Mouse (Mus musculus) lung, embryonic 16.5 days (tissue): ENCODE measurements at regions not wholly inside any gene's neighbourhood (a gene's known extent, or its start where the extent isn't known, plus 50 kb on each side); places are given as distances from the start of the nearest gene placed in this dataset.
A peak's percentile ranks its signal among the peaks of the same experiment; 100 is the strongest.

Source experiments
- ATAC-seq: fragments of 200-750 bp; cut with Nextera tagmentation; 2 replicates; pipeline ENCODE4 v1.8.0; 2017; ENCODE audit warnings: low read depth, mild to moderate bottlenecking, moderate library complexity
- H3K27ac ChIP-seq: fragments of 300-500 bp; sonication (generic); 2 replicates; pipeline ENCODE4 v1.5.1; 2014; ENCODE audit warnings: mild to moderate bottlenecking, control low read depth, low read length
- H3K27me3 ChIP-seq: fragments of 300-500 bp; sonication (generic); 2 replicates; pipeline ENCODE4 v1.6.1; 2014; ENCODE audit warnings: low read depth, low read length, mixed read lengths; ENCODE audit not compliant: control insufficient read depth, insufficient read depth
- H3K36me3 ChIP-seq: fragments of 300-500 bp; sonication (generic); 2 replicates; pipeline ENCODE4 v1.6.1; 2014; ENCODE audit warnings: low read length; ENCODE audit not compliant: control insufficient read depth, insufficient read depth
- H3K4me1 ChIP-seq: fragments of 300-500 bp; sonication (generic); replicated peaks from 2 replicates; pipeline ENCODE4 v1.6.1; 2014; ENCODE audit warnings: low read length, mixed read lengths; ENCODE audit not compliant: control insufficient read depth, insufficient read depth
- H3K4me2 ChIP-seq: fragments of 300-500 bp; sonication (generic); 2 replicates; pipeline ENCODE4 v1.6.1; 2014; ENCODE audit warnings: low read depth, low read length, control low read depth
- H3K4me3 ChIP-seq: fragments of 300-500 bp; sonication (generic); 2 replicates; pipeline ENCODE4 v1.5.1; 2014; ENCODE audit warnings: mild to moderate bottlenecking, low read length, control low read depth
- H3K9ac ChIP-seq: fragments of 300-500 bp; sonication (generic); 2 replicates; pipeline ENCODE4 v1.6.1; 2014; ENCODE audit warnings: low read length, control low read depth
- H3K9me3 ChIP-seq: fragments of 300-500 bp; sonication (generic); 2 replicates; pipeline ENCODE4 v1.6.1; 2016; ENCODE audit warnings: low read length; ENCODE audit not compliant: control insufficient read depth
- WGBS: fragments of 180-500 bp; shearing (Covaris S2); extraction: QIAGEN DNeasy Blood & Tissue Kit; methylation state at CpG from one replicate; pipeline ENCODE4 v1.1.7; 2014; 5-methylcytosine and 5-hydroxymethylcytosine counted together

- Histone ChIP-seq H3K4me3 (no peak overlapping the region), H3K36me3 (no peaks in the 10 kb centered on the region), H3K4me1 (no peaks in the 10 kb centered on the region), H3K9ac (peak overlapping the region; percentile 33; the same call in 1 of the 2 replicates), H3K4me2 (peak overlapping the region; percentile 45), H3K9me3 (no peaks in the 10 kb centered on the region), H3K27me3 (no peaks in the 10 kb centered on the region), H3K27ac (no peak overlapping the region)
- no peak for ATAC-seq
- WGBS, result 63% methylated on average over 10 of the region's 10 CpGs
Measured at GRCm38 (mm10) chr12:51058104-51058503, 289.8 kb upstream of the G2e3 start.

GRCm38 (mm10) chr12:51047116-51047515, 300.7 kb upstream of the G2e3 start:
- Histone ChIP-seq H3K4me3 (no peak overlapping the region), H3K27ac (no peak overlapping the region), H3K4me1 (no peaks in the 10 kb centered on the region), H3K27me3 (no peaks in the 10 kb centered on the region), H3K9me3 (no peaks in the 10 kb centered on the region), H3K9ac (no peak overlapping the region), H3K4me2 (no peak overlapping the region), H3K36me3 (no peaks in the 10 kb centered on the region)
- WGBS, result 60% methylated on average over 7 of the region's 7 CpGs
- ATAC-seq, result no peak

GRCm38 (mm10) chr12:51045437-51045836, 302.4 kb upstream of the G2e3 start:
- WGBS, result 26% methylated on average over 9 of the region's 9 CpGs
- Histone ChIP-seq H3K4me1 (no peaks in the 10 kb centered on the region), H3K9ac (no peak overlapping the region), H3K4me2 (no peak overlapping the region), H3K4me3 (no peak overlapping the region), H3K36me3 (no peaks in the 10 kb centered on the region), H3K9me3 (no peaks in the 10 kb centered on the region), H3K27ac (no peak overlapping the region), H3K27me3 (no peaks in the 10 kb centered on the region)
- ATAC-seq, result no peak

DNA sequence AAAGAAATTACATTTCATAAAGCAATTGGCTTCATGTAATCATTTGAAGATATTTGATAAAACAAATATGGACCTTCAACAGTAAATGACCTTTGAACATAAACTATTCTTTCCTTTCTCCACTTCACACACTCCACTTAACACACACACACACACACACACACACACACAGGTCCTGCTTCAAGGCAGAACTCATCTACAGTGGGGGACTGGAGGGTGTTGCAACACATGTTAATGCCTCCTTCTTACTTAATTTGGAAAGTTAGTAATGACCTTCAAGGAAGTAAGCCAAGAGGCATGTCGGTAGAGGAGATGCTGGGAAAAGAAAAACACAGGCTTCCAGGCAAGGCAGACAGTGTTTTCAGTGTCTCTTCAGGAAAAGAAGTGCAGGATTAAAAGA, 302.8 kb upstream of the G2e3 start:
- no peaks in the 10 kb centered on the region for H3K4me1 ChIP-seq
- ATAC-seq, result no peak; the same call in 1 of the 2 replicates
- WGBS, result 0% methylated on average over 1 of the region's 1 CpGs
- H3K9ac ChIP-seq, result no peak overlapping the region
- H3K9me3 ChIP-seq, result no peaks in the 10 kb centered on the region
- no peak overlapping the region for H3K27ac ChIP-seq
- no peak overlapping the region for H3K4me3 ChIP-seq
- H3K36me3 ChIP-seq, result no peaks in the 10 kb centered on the region
- H3K27me3 ChIP-seq, result no peaks in the 10 kb centered on the region
- no peak overlapping the region for H3K4me2 ChIP-seq

GRCm38 (mm10) chr12:51032193-51032592, 315.7 kb upstream of the G2e3 start:
- Histone ChIP-seq H3K9me3 (no peaks in the 10 kb centered on the region), H3K27ac (no peak overlapping the region), H3K27me3 (no peaks in the 10 kb centered on the region), H3K9ac (no peak overlapping the region), H3K4me1 (peaks cover 4% of the 10 kb centered on the region), H3K36me3 (no peaks in the 10 kb centered on the region), H3K4me3 (no peak overlapping the region), H3K4me2 (no peak overlapping the region)
- WGBS, result 84% methylated on average over 2 of the region's 2 CpGs
- ATAC-seq, result no peak

- no peak overlapping the region for H3K4me3 ChIP-seq
- H3K36me3 ChIP-seq, result no peaks in the 10 kb centered on the region
- no peak for ATAC-seq
- H3K27ac ChIP-seq, result no peak overlapping the region
- peaks cover 4% of the 10 kb centered on the region for H3K4me1 ChIP-seq
- no peaks in the 10 kb centered on the region for H3K9me3 ChIP-seq
- H3K9ac ChIP-seq, result no peak overlapping the region
- H3K4me2 ChIP-seq, result no peak overlapping the region
- WGBS, result 32% methylated on average over 10 of the region's 10 CpGs
- H3K27me3 ChIP-seq, result no peaks in the 10 kb centered on the region
Measured at GRCm38 (mm10) chr12:51028601-51029174, 319.2 kb upstream of the G2e3 start.

DNA sequence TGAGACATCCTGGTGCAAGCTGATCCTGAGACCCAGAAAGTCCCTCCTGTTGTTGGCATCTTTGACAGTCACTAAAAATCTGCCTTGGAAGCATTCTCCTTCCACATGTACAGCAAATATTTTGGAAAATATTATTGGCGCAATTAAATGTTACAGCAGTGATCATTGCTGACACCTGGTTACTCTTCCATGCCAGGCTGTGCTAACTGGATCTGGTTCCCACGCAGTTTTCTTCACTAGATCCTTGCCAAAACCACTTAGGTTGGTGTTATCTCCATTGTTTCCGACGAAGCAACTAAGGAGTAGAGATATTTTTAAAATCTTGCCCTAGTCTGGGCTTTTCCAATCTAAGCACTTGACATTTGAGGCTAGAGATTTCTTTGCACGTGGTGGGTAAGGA, 321.8 kb upstream of the G2e3 start:
- no peak for ATAC-seq

DNA sequence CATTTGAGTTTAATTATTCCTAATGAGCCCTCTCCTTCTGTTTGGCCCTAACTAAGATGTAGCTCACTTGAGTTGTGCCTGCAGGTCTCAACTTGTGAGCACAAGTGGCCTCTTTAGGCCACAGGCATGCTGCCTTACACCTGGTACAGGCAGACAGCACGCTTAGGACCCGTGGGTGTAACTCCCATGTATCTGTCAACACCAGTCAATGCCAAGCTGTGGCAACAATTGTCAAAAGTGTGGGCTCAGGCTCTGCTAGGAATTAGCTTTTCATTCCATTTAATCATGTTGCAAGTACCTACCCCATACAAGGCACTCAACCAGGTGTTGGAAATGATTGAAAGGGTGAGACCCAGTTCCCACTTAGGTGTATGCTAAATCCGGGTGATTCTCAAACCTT, 322.3 kb upstream of the G2e3 start:
- Histone ChIP-seq H3K27ac (no peak overlapping the region), H3K36me3 (no peaks in the 10 kb centered on the region), H3K4me2 (no peak overlapping the region), H3K27me3 (no peaks in the 10 kb centered on the region), H3K9me3 (no peaks in the 10 kb centered on the region), H3K9ac (no peak overlapping the region), H3K4me1 (peaks cover 4% of the 10 kb centered on the region), H3K4me3 (no peak overlapping the region)
- WGBS, result 31% methylated on average over 3 of the region's 3 CpGs
- no peak for ATAC-seq

More for the DNA sequence above, 321.8 kb upstream of the G2e3 start:
- no peaks in the 10 kb centered on the region for H3K9me3 ChIP-seq
- no peaks in the 10 kb centered on the region for H3K36me3 ChIP-seq
- H3K4me2 ChIP-seq, result no peak overlapping the region
- peaks cover 4% of the 10 kb centered on the region for H3K4me1 ChIP-seq
- H3K27me3 ChIP-seq, result no peaks in the 10 kb centered on the region
- no peak overlapping the region for H3K27ac ChIP-seq
- no peak overlapping the region for H3K4me3 ChIP-seq
- 71% methylated on average over 5 of the region's 5 CpGs for WGBS
- no peak overlapping the region for H3K9ac ChIP-seq

DNA sequence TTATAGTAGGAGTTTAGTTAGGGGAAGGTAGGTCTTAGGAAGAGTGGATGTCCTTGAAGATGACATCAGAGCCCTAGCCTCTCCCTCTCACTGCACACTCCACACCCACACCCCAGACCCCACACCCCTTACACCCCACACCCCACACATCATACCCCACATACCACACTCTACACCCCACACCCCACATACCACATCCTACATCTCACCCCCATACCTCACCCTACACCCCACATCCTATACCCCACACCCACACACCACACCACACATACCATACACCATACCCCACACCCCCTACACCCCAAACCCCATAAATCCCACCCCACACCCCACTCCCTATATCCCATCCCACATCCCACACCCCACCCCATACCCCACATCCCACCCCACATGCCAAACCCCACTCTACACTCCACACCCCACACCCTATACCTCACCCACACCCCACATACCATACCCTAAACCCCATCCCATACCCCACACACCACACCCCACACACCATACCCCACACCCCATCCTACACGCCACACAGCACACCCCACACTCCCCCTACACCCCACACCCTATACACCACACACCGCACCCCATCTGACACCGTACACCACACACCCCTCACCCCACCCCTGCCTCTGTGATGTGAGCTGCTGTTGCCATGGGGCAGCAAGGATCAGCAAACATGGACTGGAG, 323.7 kb upstream of the G2e3 start:
- Histone ChIP-seq H3K4me1 (peaks cover 4% of the 10 kb centered on the region), H3K4me3 (no peak overlapping the region), H3K4me2 (no peak overlapping the region), H3K27me3 (no peaks in the 10 kb centered on the region), H3K27ac (no peak overlapping the region), H3K9me3 (no peaks in the 10 kb centered on the region), H3K36me3 (no peaks in the 10 kb centered on the region), H3K9ac (no peak overlapping the region)
- 90% methylated on average over 3 of the region's 3 CpGs for WGBS
- 0 out of 2 replicates have a peak, but pooled peaks have one; percentile 28 for ATAC-seq
